Mouse (Mus musculus) embryonic facial prominence, embryonic 14.5 days (tissue): ENCODE measurements around the gene Col9a2. TPM values are rescaled to one million over a fixed set of nuclear protein-coding genes. Genes with fewer than 3 reads are reported as not detected.

Experiments used
- ATAC-seq: fragments of 200-750 bp; cut with Nextera tagmentation; 2 replicates; pipeline ENCODE4 v1.8.0; 2017; ENCODE audit warnings: low read depth, moderate number of reproducible peaks, moderate TSS enrichment
- DNase-seq: peaks from one replicate; pipeline ENCODE4 v3.0.0-alpha.2; 2015; ENCODE audit warnings: low spot score
- H3K27ac ChIP-seq: fragments of 300-500 bp; sonication (generic); replicated peaks from 2 replicates; pipeline ENCODE4 v1.5.1; 2014; ENCODE audit warnings: low read depth, mild to moderate bottlenecking, low read length, moderate library complexity
- H3K27me3 ChIP-seq: fragments of 300-500 bp; sonication (generic); replicated peaks from 2 replicates; pipeline ENCODE4 v1.6.1; 2014; ENCODE audit warnings: low read length; ENCODE audit not compliant: control insufficient read depth, insufficient read depth
- H3K36me3 ChIP-seq: fragments of 300-500 bp; sonication (generic); 2 replicates; pipeline ENCODE4 v1.6.1; 2014; ENCODE audit warnings: low read length, mixed read lengths; ENCODE audit not compliant: control insufficient read depth, insufficient read depth
- H3K4me1 ChIP-seq: fragments of 300-500 bp; sonication (generic); 2 replicates; pipeline ENCODE4 v1.6.1; 2014; ENCODE audit warnings: antibody characterized with exemption, low read length; ENCODE audit not compliant: control insufficient read depth, insufficient read depth
- H3K4me2 ChIP-seq: fragments of 300-500 bp; sonication (generic); 2 replicates; pipeline ENCODE4 v1.6.1; 2014; ENCODE audit warnings: low read depth, mild to moderate bottlenecking, low read length, moderate library complexity, mixed read lengths
- H3K4me3 ChIP-seq: fragments of 300-500 bp; sonication (generic); 2 replicates; pipeline ENCODE4 v1.5.1; 2014; ENCODE audit warnings: low read depth, mild to moderate bottlenecking, low read length
- H3K9ac ChIP-seq: fragments of 300-500 bp; sonication (generic); 2 replicates; pipeline ENCODE4 v1.6.1; 2014; ENCODE audit warnings: low read depth, mild to moderate bottlenecking, low read length, moderate library complexity, mixed read lengths
- H3K9me3 ChIP-seq: fragments of 300-500 bp; sonication (generic); 2 replicates; pipeline ENCODE4 v1.6.1; 2016; ENCODE audit warnings: low read length; ENCODE audit not compliant: control insufficient read depth
- WGBS: fragments of 180-500 bp; shearing (Covaris S2); extraction: QIAGEN DNeasy Blood & Tissue Kit; methylation state at CpG from one replicate; pipeline ENCODE4 v1.1.7; 2014; 5-methylcytosine and 5-hydroxymethylcytosine counted together
- polyA plus RNA-seq: library from polyadenylated mRNA; unstranded; fragments of >200 nt; fragmentation: Nextera tagmentation; extraction: Ambion mirVana; gene quantifications from 2 replicates; pipeline ENCODE4 v1.2.1, GENCODE M21; 2014

Gene Col9a2
- polyA plus RNA-seq: 46.4 and 71.1 TPM in 2 replicates

DNA sequence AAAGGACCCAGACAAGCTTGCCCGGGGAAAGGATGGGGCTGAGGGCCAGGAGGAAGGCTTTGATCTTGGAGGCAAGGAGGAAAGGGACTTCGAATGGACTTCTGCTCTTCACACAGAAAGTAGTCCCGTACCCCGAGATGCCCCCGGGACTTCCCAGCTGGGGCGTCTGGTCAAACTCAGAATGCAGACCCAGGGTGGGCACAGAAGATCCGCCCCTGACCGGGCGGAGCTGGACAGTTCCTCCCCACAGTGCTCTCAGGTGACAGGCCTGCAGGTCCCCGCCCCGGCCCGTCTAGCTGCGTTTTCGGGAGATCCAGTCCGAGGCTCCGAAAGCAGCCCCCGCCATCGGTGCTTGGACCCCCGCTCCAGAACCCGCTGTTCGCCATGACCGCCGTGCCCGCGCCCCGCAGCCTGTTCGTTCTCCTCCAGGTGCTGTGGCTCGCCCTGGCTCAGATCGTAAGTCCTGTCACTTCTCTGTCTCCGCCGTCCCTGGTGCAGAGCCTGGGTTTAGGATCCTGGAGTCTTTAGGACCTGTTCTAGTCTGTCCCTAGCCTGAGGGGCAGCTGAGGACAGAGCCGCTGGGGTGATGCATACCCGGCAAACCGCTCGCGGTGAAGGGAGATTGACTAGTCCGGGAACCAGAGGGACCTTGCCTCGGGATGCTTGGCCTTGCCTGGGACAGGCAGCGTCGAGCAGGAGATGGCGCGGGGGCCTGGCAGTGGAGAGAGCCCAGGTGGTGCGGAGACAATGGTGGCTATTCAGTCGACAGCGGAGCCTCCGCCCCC is at the start of gene Col9a2:
Col9a2 (plus strand) TSS at position 55 of the 785 bp plus-strand sequence.
- WGBS: 4% methylated on average over 34 of the region's 46 CpGs
- ATAC-seq (peak; percentile 8; the same call in 1 of the 2 replicates), DNase-seq (no peak)
- H3K9me3 ChIP-seq: no peaks in the 10 kb centered on the region
- H3K27me3 ChIP-seq: 0 out of 2 replicates have a peak, but pooled peaks cover 10% of the 10 kb centered on the region
- peaks cover 14% of the 10 kb centered on the region for H3K4me1 ChIP-seq
- peak within 1 kb of the TSS; percentile 52 for H3K4me3 ChIP-seq
- H3K4me2 ChIP-seq: peak within 1 kb of the TSS; percentile 75
- H3K9ac ChIP-seq: peak within 1 kb of the TSS; percentile 68
- H3K27ac ChIP-seq: peak within 1 kb of the TSS; percentile 72
- 0 out of 2 replicates have a peak, but pooled peaks cover 7% of the 10 kb centered on the region for H3K36me3 ChIP-seq

DNA sequence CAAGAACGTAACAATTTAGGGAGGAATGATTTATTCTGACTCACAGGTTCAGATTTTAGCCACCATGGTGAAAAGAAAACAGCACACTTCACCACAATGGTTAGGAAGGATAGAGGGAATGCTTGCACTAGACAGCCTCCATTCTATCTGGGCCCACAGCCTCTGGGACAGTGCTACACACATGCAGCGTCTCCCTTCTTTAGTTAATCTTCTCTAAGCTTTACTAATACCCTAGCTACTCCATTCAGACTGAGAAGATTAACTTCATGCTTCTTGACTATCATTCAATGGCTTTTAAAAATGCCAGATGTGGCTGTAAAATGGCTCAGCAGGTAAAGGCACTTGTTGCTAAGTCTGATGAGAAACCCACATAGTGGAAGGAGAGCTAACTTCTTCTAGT is 46.9 kb upstream of the Col9a2 start:
- no peak for ATAC-seq
- Histone ChIP-seq H3K27me3 (no peaks in the 10 kb centered on the region), H3K27ac (no peak overlapping the region), H3K9ac (no peak overlapping the region), H3K4me1 (peaks cover 10% of the 10 kb centered on the region; the same call in 1 of the 2 replicates), H3K36me3 (no peaks in the 10 kb centered on the region), H3K4me2 (no peak overlapping the region), H3K4me3 (no peak overlapping the region), H3K9me3 (0 out of 2 replicates have a peak, but pooled peaks cover 6% of the 10 kb centered on the region)
- no peak for DNase-seq
- WGBS: 66% methylated on average over 2 of the region's 2 CpGs

DNA sequence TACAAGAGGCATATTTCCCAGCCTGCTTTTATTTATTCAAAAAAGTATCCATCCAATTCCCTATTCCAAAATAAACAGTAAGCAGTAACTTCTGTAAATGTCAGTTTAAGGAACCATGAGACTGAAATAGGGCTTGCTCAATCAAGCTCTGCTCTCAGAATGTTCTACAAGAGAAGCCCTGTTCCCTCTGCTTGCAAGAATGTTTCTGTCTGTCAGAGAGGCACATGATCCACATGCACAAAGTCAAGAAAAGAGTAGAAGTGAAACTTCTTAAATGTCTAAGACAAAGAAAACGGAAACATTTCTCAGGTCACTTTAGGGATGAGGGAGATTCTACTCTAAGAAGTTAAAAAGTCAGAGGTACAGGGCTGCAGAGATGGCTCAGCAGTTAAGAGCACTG is 46.2 kb upstream of the Col9a2 start:
- 90% methylated on average over 1 of the region's 1 CpGs for WGBS
- ATAC-seq (no peak), DNase-seq (no peak)

DNA sequence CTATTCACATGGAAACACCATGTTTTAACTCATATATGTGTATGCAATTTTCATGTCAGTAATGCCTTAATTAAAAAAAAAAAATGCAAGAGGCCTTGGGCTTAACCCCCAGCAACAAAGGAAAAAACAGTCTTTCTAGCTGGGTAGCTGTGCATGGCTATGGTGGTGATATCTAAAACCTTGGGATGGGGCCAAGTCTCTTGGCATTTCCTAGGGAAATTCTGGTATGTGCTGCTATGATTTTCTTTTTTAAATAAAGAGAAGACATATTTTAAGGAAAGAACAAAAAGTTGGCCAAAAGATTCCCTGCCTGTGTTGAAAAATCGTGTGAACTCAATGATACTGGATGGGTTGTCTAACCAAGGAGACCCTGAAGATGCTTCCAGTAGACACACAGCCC is 43.3 kb upstream of the Col9a2 start:
- peak; percentile 20 for DNase-seq
- no peak overlapping the region for H3K4me2 ChIP-seq
- H3K27me3 ChIP-seq: no peaks in the 10 kb centered on the region
- no peaks in the 10 kb centered on the region for H3K9me3 ChIP-seq
- no peak overlapping the region for H3K4me3 ChIP-seq
- H3K27ac ChIP-seq: no peak overlapping the region
- no peak overlapping the region for H3K9ac ChIP-seq
- ATAC-seq: no peak
- no peaks in the 10 kb centered on the region for H3K36me3 ChIP-seq
- 63% methylated on average over 1 of the region's 1 CpGs for WGBS
- H3K4me1 ChIP-seq: peaks cover 10% of the 10 kb centered on the region; the same call in 1 of the 2 replicates

More for the DNA sequence above, 46.2 kb upstream of the Col9a2 start:
- H3K36me3 ChIP-seq: no peaks in the 10 kb centered on the region
- no peaks in the 10 kb centered on the region for H3K27me3 ChIP-seq
- H3K9me3 ChIP-seq: 0 out of 2 replicates have a peak, but pooled peaks cover 6% of the 10 kb centered on the region
- H3K4me1 ChIP-seq: peaks cover 10% of the 10 kb centered on the region; the same call in 1 of the 2 replicates
- no peak overlapping the region for H3K9ac ChIP-seq
- H3K27ac ChIP-seq: no peak overlapping the region
- H3K4me2 ChIP-seq: no peak overlapping the region
- no peak overlapping the region for H3K4me3 ChIP-seq

DNA sequence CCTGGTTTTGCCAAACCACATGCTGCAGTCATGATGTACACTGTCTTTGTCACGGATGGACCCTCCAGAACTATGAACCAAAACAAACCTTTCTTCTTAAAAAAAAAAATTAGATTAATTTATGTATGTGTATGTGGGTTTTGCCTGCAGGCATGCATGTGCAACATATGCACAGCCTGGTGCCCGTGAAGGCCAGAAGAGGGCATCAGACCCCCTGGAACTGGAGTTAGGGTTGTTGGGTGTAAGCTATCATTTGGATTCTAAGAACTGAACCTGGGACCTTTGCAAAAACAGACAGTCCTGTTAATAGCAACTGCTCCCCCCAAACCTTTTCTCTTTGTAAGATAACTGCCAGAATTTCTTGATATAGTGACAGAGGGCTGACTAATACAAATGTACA is 38.1 kb upstream of the Col9a2 start:
- Histone ChIP-seq H3K36me3 (no peaks in the 10 kb centered on the region), H3K4me1 (peaks cover 17% of the 10 kb centered on the region), H3K27me3 (no peaks in the 10 kb centered on the region), H3K27ac (no peak overlapping the region), H3K9me3 (no peaks in the 10 kb centered on the region), H3K9ac (no peak overlapping the region), H3K4me3 (no peak overlapping the region), H3K4me2 (no peak overlapping the region)
- ATAC-seq (no peak), DNase-seq (no peak)
- WGBS: 85% methylated on average over 2 of the region's 2 CpGs

DNA sequence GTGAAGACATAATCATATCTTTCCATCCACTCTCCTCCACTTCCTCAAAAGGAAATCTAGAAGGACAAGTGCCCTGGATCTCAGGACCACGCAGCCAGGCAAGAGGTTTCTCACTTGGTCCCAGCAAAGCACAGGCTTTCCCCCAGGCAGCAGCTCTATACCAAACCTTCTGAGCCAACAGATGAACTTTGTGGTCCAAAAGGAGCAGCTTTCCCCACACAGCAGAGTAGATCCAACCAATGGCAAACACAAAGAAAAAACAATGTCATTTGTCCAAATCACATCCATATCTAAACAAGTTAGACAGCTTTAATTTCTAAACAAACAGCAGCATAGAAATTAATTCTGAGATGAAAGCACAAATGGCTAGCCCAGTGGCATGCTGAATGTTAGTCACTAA is 37.5 kb upstream of the Col9a2 start:
- DNase-seq (no peak), ATAC-seq (no peak)
- peaks cover 17% of the 10 kb centered on the region for H3K4me1 ChIP-seq
- WGBS: 70% methylated on average over 1 of the region's 1 CpGs
- no peak overlapping the region for H3K4me3 ChIP-seq
- no peak overlapping the region for H3K9ac ChIP-seq
- H3K9me3 ChIP-seq: no peaks in the 10 kb centered on the region
- no peaks in the 10 kb centered on the region for H3K36me3 ChIP-seq
- no peaks in the 10 kb centered on the region for H3K27me3 ChIP-seq
- H3K27ac ChIP-seq: no peak overlapping the region
- H3K4me2 ChIP-seq: no peak overlapping the region

DNA sequence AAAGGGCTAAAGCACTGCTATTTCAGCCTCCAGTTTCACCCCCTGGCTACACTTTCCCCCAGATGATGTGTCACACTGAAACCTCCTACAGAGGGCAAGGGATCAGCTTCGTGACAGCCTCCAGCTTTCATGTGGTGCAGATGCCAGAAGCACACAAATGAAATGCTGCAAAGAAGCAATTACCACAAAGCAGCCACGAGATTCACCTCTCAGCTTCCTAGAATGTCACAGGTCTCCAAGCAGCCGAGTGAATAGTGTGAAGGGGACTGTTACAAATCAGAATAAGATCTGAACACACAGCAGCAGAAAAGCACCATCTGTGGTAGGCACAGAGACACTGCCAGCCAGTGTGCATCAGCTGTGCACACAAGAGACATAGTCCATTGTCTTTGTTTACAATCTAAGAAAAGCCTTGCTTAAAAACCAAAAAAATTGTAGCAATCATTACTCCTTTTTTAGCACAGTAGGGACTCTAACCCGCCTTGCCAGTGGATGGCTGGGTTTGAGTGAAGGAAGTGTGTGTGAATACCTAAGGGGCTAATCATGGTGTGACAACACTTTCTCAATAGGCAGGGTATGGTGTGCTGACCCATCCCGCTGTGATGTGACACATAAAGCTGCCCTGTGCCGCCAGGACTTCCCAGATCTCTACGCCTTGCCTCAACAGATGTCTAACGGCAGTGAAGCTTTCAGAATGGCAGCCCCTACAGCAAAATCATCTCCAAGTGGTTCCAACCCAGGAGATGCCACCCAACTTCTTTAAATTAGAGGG is 36.6 kb upstream of the Col9a2 start:
- Histone ChIP-seq H3K36me3 (no peaks in the 10 kb centered on the region), H3K4me1 (peaks cover 17% of the 10 kb centered on the region), H3K27ac (no peak overlapping the region), H3K4me3 (no peak overlapping the region), H3K9me3 (no peaks in the 10 kb centered on the region), H3K27me3 (no peaks in the 10 kb centered on the region), H3K4me2 (no peak overlapping the region), H3K9ac (no peak overlapping the region)
- WGBS: 31% methylated on average over 8 of the region's 8 CpGs
- 0 out of 2 replicates have a peak, but pooled peaks have one; percentile 33 for ATAC-seq
- peak; percentile 30 for DNase-seq

DNA sequence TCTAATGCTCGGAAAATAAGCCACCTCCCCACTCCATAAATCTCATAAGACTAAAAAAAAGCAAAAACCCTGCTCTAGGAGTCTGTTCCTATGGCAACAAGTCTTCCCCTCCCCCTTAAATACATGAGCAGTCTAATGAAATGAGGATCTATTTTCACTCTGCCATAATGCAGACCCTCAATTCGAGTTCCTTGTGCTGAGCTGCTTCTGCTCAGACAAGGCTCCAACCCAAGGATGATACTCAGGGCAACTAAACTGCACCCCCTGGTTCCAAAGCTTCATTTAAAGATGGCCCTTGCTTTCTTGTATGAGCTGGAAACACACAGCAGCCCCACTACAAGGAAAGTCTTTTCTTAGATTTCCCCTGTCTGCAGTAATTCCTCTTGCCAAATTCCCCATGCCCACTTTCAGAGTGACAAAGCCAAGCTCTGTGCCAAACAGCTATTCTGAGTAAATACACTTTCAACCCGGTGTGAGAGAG is 35.5 kb upstream of the Col9a2 start:
- 22% methylated on average over 3 of the region's 3 CpGs for WGBS
- H3K27ac ChIP-seq: no peak overlapping the region; the same call in 1 of the 2 replicates
- no peaks in the 10 kb centered on the region for H3K9me3 ChIP-seq
- H3K4me1 ChIP-seq: peaks cover 17% of the 10 kb centered on the region
- no peak overlapping the region for H3K9ac ChIP-seq
- no peaks in the 10 kb centered on the region for H3K36me3 ChIP-seq
- H3K4me2 ChIP-seq: no peak overlapping the region; the same call in 1 of the 2 replicates
- ATAC-seq (peak; percentile 44; the same call in 1 of the 2 replicates), DNase-seq (peak; percentile 40)
- no peak overlapping the region for H3K4me3 ChIP-seq
- H3K27me3 ChIP-seq: no peaks in the 10 kb centered on the region
